Mouse (Mus musculus) midbrain, embryonic 16.5 days (tissue): Measurements from ENCODE around the gene Tmem203. TPM values are rescaled to one million over a fixed set of nuclear protein-coding genes. Genes with fewer than 3 reads are reported as not detected.

Experiments
- ATAC-seq: fragments of 200-750 bp; cut with Nextera tagmentation; 2 replicates; pipeline ENCODE4 v1.8.0; 2017; ENCODE audit warnings: moderate TSS enrichment
- H3K27ac ChIP-seq: fragments of 300-500 bp; sonication (generic); 2 replicates; pipeline ENCODE4 v1.5.1; 2014; ENCODE audit warnings: mild to moderate bottlenecking, low read length, mixed read lengths
- H3K27me3 ChIP-seq: fragments of 300-500 bp; sonication (generic); 2 replicates; pipeline ENCODE4 v1.6.1; 2014; ENCODE audit warnings: low read depth, low read length, mixed read lengths; ENCODE audit not compliant: control insufficient read depth, insufficient read depth
- H3K36me3 ChIP-seq: fragments of 300-500 bp; sonication (generic); 2 replicates; pipeline ENCODE4 v1.6.1; 2014; ENCODE audit warnings: mild to moderate bottlenecking, low read length, moderate library complexity, mixed read lengths; ENCODE audit not compliant: control insufficient read depth, insufficient read depth
- H3K4me1 ChIP-seq: fragments of 300-500 bp; sonication (generic); 2 replicates; pipeline ENCODE4 v1.6.1; 2014; ENCODE audit warnings: mild to moderate bottlenecking, low read length, mixed read lengths; ENCODE audit not compliant: control insufficient read depth, insufficient read depth
- H3K4me2 ChIP-seq: fragments of 300-500 bp; sonication (generic); 2 replicates; pipeline ENCODE4 v1.6.1; 2014; ENCODE audit warnings: mild to moderate bottlenecking, low read length, mixed read lengths
- H3K4me3 ChIP-seq: fragments of 300-500 bp; sonication (generic); 2 replicates; pipeline ENCODE4 v1.5.1; 2014; ENCODE audit warnings: low read depth, mild to moderate bottlenecking, low read length, moderate library complexity, mixed read lengths
- H3K9ac ChIP-seq: fragments of 300-500 bp; sonication (generic); 2 replicates; pipeline ENCODE4 v1.6.1; 2014; ENCODE audit warnings: low read depth, low read length, mixed read lengths
- H3K9me3 ChIP-seq: fragments of 300-500 bp; sonication (generic); replicated peaks from 2 replicates; pipeline ENCODE4 v1.6.1; 2014; ENCODE audit warnings: mild to moderate bottlenecking, low read length, mixed read lengths; ENCODE audit not compliant: control insufficient read depth, poor library complexity, severe bottlenecking
- WGBS: fragments of 180-500 bp; shearing (Covaris S2); extraction: QIAGEN DNeasy Blood & Tissue Kit; methylation state at CpG from one replicate; pipeline ENCODE4 v1.1.7; 2014; 5-methylcytosine and 5-hydroxymethylcytosine counted together
- polyA plus RNA-seq: library from polyadenylated mRNA; unstranded; fragments of >200 nt; fragmentation: Nextera tagmentation; extraction: Ambion mirVana; gene quantifications from 2 replicates; pipeline ENCODE4 v1.2.1, GENCODE M21; 2015

Tmem203 gene
- polyA plus RNA-seq, 1 experiment from 2014 or later: 12.7 TPM

DNA sequence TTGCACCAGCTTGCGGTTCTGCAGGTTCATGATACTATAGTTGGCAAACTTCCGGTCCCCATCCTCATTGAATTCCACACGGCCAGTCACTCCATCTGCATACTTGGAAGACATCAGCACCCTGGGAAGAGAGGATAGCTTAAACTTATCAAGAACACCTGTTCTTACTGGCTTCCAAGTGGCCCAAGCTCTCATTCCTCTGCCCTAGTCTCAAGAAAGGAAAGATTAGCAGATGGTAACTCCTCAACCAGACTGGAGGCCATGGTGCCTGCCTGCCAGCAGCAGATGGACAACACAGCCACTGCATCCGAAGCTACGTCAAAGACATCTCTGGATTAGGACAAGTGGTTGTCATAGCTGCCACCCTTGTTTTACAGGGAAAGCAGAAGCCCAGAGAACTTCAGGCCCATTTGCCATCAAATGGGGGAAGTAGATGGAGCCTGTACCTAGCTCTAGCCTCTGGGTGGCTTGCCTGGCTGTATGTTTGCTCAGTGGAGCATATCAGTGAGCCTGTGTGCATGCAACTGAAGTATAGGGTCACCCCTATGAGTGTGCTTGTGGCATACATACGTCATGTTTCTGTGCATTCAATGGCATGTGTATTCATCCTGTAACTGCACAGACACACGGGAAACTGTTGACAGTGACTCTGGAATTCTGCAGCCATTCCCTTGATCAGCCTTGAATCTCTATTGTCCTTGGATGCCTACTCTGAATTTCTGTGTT, 48.9 kb downstream of the Tmem203 start:
- WGBS: 72% methylated on average over 7 of the region's 7 CpGs
- Histone ChIP-seq H3K4me3 (peak overlapping the region; percentile 43), H3K4me2 (peak overlapping the region; percentile 77), H3K9ac (no peak overlapping the region), H3K27me3 (peaks cover 25% of the 10 kb centered on the region), H3K4me1 (peaks cover 6% of the 10 kb centered on the region), H3K36me3 (peaks cover 18% of the 10 kb centered on the region), H3K27ac (no peak overlapping the region), H3K9me3 (no peaks in the 10 kb centered on the region)
- ATAC-seq: no peak

GRCm38 (mm10) chr2:25304657-25305541, 49.7 kb downstream of the Tmem203 start:
- WGBS: 4% methylated on average over 45 of the region's 45 CpGs
- H3K36me3 ChIP-seq: peaks cover 18% of the 10 kb centered on the region
- H3K4me2 ChIP-seq: peak overlapping the region; percentile 77
- peak overlapping the region; percentile 68 for H3K27ac ChIP-seq
- H3K4me1 ChIP-seq: peaks cover 6% of the 10 kb centered on the region
- ATAC-seq: peak; percentile 81
- no peaks in the 10 kb centered on the region for H3K9me3 ChIP-seq
- H3K4me3 ChIP-seq: peak overlapping the region; percentile 43
- H3K9ac ChIP-seq: peak overlapping the region; percentile 56
- H3K27me3 ChIP-seq: peaks cover 27% of the 10 kb centered on the region

Other genes with a start within 250 kb of the Tmem203 start
- 176 and 188 TPM in 2 replicates for gene Nsmf, start 201.1 kb upstream of the Tmem203 start, polyA plus RNA-seq
- gene Entpd8, start 175.1 kb upstream of the Tmem203 start, polyA plus RNA-seq: not detected in 2 replicates
- not detected in 2 replicates for gene Noxa1, start 160.3 kb upstream of the Tmem203 start, polyA plus RNA-seq
- gene Nrarp, start 74.7 kb upstream of the Tmem203 start, polyA plus RNA-seq: 13.1 and 15.0 TPM in 2 replicates
- gene Tor4a, start 58.6 kb upstream of the Tmem203 start, polyA plus RNA-seq: 1.2 and 1.4 TPM in 2 replicates
- gene Nelfb, start 44.0 kb upstream of the Tmem203 start, polyA plus RNA-seq: 116 and 117 TPM in 2 replicates
- not detected in 2 replicates for gene Stpg3, start 40.8 kb upstream of the Tmem203 start, polyA plus RNA-seq
- gene Fam166a, start 36.7 kb upstream of the Tmem203 start, polyA plus RNA-seq: 0.43 TPM in 1 of 2 replicates, not detected in the other
- 366 and 421 TPM in 2 replicates for gene Tubb4b, start 30.7 kb upstream of the Tmem203 start, polyA plus RNA-seq
- not detected in 2 replicates for gene Slc34a3, start 21.1 kb upstream of the Tmem203 start, polyA plus RNA-seq
- gene Rnf224, start 18.7 kb upstream of the Tmem203 start, polyA plus RNA-seq: not detected in 2 replicates
- gene Rnf208, start 13.2 kb upstream of the Tmem203 start, polyA plus RNA-seq: 144 and 176 TPM in 2 replicates
- 0.25 and 0.48 TPM in 2 replicates for gene Cysrt1, start 13.0 kb upstream of the Tmem203 start, polyA plus RNA-seq
- 4.3 and 4.7 TPM in 2 replicates for gene AL732309.1, start 8.6 kb upstream of the Tmem203 start, polyA plus RNA-seq
- 15.6 and 15.9 TPM in 2 replicates for gene Tprn, start 7.2 kb downstream of the Tmem203 start, polyA plus RNA-seq
- 172 and 175 TPM in 2 replicates for gene Ssna1, start 17.0 kb downstream of the Tmem203 start, polyA plus RNA-seq
- 141 and 144 TPM in 2 replicates for gene Anapc2, start 17.0 kb downstream of the Tmem203 start, polyA plus RNA-seq
- gene Tmem210, start 32.7 kb downstream of the Tmem203 start, polyA plus RNA-seq: not detected in 2 replicates
- gene Lrrc26, start 34.5 kb downstream of the Tmem203 start, polyA plus RNA-seq: not detected in 2 replicates
- gene Grin1, start 63.7 kb downstream of the Tmem203 start, polyA plus RNA-seq: 44.0 and 52.7 TPM in 2 replicates
- 50.7 and 51.0 TPM in 2 replicates for gene Man1b1, start 76.9 kb downstream of the Tmem203 start, polyA plus RNA-seq
- 22.6 and 26.2 TPM in 2 replicates for gene Dpp7, start 100.9 kb downstream of the Tmem203 start, polyA plus RNA-seq
- gene Uap1l1, start 110.2 kb downstream of the Tmem203 start, polyA plus RNA-seq: 4.6 and 5.2 TPM in 2 replicates
- gene Sapcd2, start 116.9 kb downstream of the Tmem203 start, polyA plus RNA-seq: 9.0 and 9.2 TPM in 2 replicates
- gene Entpd2, start 140.4 kb downstream of the Tmem203 start, polyA plus RNA-seq: 3.7 and 9.0 TPM in 2 replicates
- gene Npdc1, start 143.9 kb downstream of the Tmem203 start, polyA plus RNA-seq: 481 and 529 TPM in 2 replicates
- 0.09 and 0.80 TPM in 2 replicates for gene Fut7, start 167.8 kb downstream of the Tmem203 start, polyA plus RNA-seq
- gene Abca2, start 173.3 kb downstream of the Tmem203 start, polyA plus RNA-seq: 17.3 and 18.3 TPM in 2 replicates
- gene Clic3, start 201.4 kb downstream of the Tmem203 start, polyA plus RNA-seq: 2.8 and 3.4 TPM in 2 replicates
- gene Paxx, start 205.7 kb downstream of the Tmem203 start, polyA plus RNA-seq: 121 and 130 TPM in 2 replicates
- gene Ptgds, start 214.6 kb downstream of the Tmem203 start, polyA plus RNA-seq: 465 and 593 TPM in 2 replicates
- gene Lcn12, start 238.5 kb downstream of the Tmem203 start, polyA plus RNA-seq: not detected in 2 replicates
- 137 and 139 TPM in 2 replicates for gene Fbxw5, start 245.3 kb downstream of the Tmem203 start, polyA plus RNA-seq
- 5.1 and 5.9 TPM in 2 replicates for gene C8g, start 246.3 kb downstream of the Tmem203 start, polyA plus RNA-seq